Mouse (Mus musculus) lung, embryonic 14.5 days (tissue): Measurements from ENCODE around the gene Eomes. TPM values are rescaled to one million over a fixed set of nuclear protein-coding genes. Genes with fewer than 3 reads are reported as not detected.

ENCODE experiments used
- ATAC-seq: fragments of 200-750 bp; cut with Nextera tagmentation; 2 replicates; pipeline ENCODE4 v1.8.0; 2017; ENCODE audit warnings: mild to moderate bottlenecking, moderate TSS enrichment, moderate library complexity; ENCODE audit not compliant: insufficient read depth
- DNase-seq: peaks from one replicate; pipeline ENCODE4 v3.0.0-alpha.2; 2015
- H3K27ac ChIP-seq: fragments of 300-500 bp; sonication (generic); 2 replicates; pipeline ENCODE4 v1.5.1; 2014; ENCODE audit warnings: low read depth, mild to moderate bottlenecking, moderate library complexity
- H3K27me3 ChIP-seq: fragments of 300-500 bp; sonication (generic); 2 replicates; pipeline ENCODE4 v1.6.1; 2014; ENCODE audit warnings: low read length, control low read depth; ENCODE audit not compliant: insufficient read depth
- H3K36me3 ChIP-seq: fragments of 300-500 bp; sonication (generic); 2 replicates; pipeline ENCODE4 v1.6.1; 2014; ENCODE audit warnings: control low read depth; ENCODE audit not compliant: insufficient read depth
- H3K4me1 ChIP-seq: fragments of 300-500 bp; sonication (generic); 2 replicates; pipeline ENCODE4 v1.6.1; 2014; ENCODE audit warnings: antibody characterized with exemption, control low read depth; ENCODE audit not compliant: insufficient read depth
- H3K4me2 ChIP-seq: fragments of 300-500 bp; sonication (generic); 2 replicates; pipeline ENCODE4 v1.6.1; 2014; ENCODE audit warnings: mild to moderate bottlenecking
- H3K4me3 ChIP-seq: fragments of 300-500 bp; sonication (generic); 2 replicates; pipeline ENCODE4 v1.5.1; 2014; ENCODE audit warnings: low read depth, low read length
- H3K9ac ChIP-seq: fragments of 300-500 bp; sonication (generic); 2 replicates; pipeline ENCODE4 v1.6.1; 2014
- H3K9me3 ChIP-seq: fragments of 300-500 bp; sonication (generic); 2 replicates; pipeline ENCODE4 v1.6.1; 2016; ENCODE audit warnings: low read depth, low read length, control low read depth
- CTCF ChIP-seq: IDR thresholded peaks from 2 replicates; pipeline ENCODE4 v1.5.1; 2016; ENCODE audit warnings: antibody characterized with exemption, low read depth
- WGBS: fragments of 180-500 bp; shearing (Covaris S2); extraction: QIAGEN DNeasy Blood & Tissue Kit; methylation state at CpG from one replicate; pipeline ENCODE4 v1.1.7; 2014; 5-methylcytosine and 5-hydroxymethylcytosine counted together
- polyA plus RNA-seq: library from polyadenylated mRNA; unstranded; fragments of >200 nt; fragmentation: Nextera tagmentation; extraction: Ambion mirVana; gene quantifications from 2 replicates; pipeline ENCODE4 v1.2.1, GENCODE M21; 2014

Eomes gene
- polyA plus RNA-seq, 1 experiment from 2014 or later, result not detected

DNA sequence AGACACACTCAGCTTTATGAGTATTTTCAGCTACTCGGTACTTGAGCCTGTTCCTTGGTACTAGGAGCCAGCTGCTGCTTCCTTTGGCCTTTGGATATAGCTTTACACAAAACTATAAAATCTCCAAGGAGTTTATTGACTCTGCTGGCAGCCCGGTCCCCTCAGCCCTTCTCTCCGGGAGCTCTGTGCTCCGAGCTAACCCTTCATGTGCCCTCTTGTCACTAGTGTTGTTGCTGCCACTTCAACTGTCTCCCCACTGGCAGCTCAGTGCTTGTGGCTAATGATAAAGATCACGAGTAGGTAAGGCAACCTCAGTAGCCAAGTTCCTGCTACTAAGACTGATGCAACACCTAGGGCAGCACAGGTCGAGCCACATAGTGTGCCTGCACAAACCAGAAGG, 52.7 kb downstream of the Eomes start:
- Histone ChIP-seq H3K4me3 (no peak overlapping the region), H3K9ac (no peak overlapping the region), H3K27me3 (no peaks in the 10 kb centered on the region), H3K4me1 (no peaks in the 10 kb centered on the region), H3K4me2 (no peak overlapping the region), H3K36me3 (peaks cover 85% of the 10 kb centered on the region), H3K27ac (no peak overlapping the region), H3K9me3 (no peaks in the 10 kb centered on the region)
- DNase-seq (no peak), ATAC-seq (no peak)
- TF ChIP-seq CTCF, result no peak
- 73% methylated on average over 6 of the region's 6 CpGs for WGBS

DNA sequence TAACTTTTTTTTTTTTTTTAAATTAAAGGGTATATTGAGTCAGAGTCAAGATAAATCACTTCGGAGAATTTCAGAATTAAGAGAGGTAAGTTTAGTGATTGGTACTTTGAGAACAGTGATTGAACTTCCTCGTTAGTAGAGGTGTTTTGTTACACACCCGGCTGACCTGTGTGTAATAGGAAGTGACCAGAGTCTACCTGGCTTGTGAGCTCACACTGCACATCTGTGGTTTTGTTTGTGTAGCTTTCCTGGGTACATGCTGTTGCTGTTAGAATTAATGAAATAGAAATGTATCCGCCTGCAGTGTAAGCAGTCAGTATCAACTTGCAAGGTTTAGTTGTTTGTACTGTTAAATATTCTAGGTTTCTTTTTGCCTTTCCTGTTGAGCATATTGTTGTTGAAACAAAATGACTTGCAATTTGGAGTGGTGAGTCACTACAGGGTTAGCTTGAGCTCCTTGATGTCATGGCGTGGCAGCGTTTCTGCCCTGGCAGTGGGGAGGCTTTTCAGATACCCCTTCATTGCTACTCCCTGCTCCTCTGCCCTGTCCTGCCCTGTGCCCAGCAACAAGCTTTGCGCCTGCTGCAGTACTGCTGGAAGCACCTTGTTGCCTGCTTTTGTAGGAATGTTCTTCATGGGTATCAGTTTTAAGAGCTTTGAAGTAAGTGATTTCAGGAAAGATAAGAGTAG, 54.6 kb downstream of the Eomes start:
- 86% methylated on average over 7 of the region's 7 CpGs for WGBS
- peaks cover 84% of the 10 kb centered on the region for H3K36me3 ChIP-seq

More for the DNA sequence above, 54.6 kb downstream of the Eomes start:
- no peak for ATAC-seq
- Histone ChIP-seq H3K27ac (no peak overlapping the region), H3K27me3 (no peaks in the 10 kb centered on the region), H3K4me1 (no peaks in the 10 kb centered on the region), H3K9ac (no peak overlapping the region), H3K4me3 (no peak overlapping the region), H3K9me3 (no peaks in the 10 kb centered on the region), H3K4me2 (no peak overlapping the region)
- no peak for DNase-seq
- no peak for TF ChIP-seq CTCF

Other genes with a start within 250 kb of the Eomes start
- gene Golga4, start 28.1 kb downstream of the Eomes start, polyA plus RNA-seq, result 44.1 and 53.3 TPM in 2 replicates
- 28.7 and 30.0 TPM in 2 replicates for gene Itga9, start 128.5 kb downstream of the Eomes start, polyA plus RNA-seq